Mouse (Mus musculus) small intestine, adult 2 months (tissue): ENCODE data around the gene Tnr. TPM values are rescaled to one million over a fixed set of nuclear protein-coding genes. Genes with fewer than 3 reads are reported as not detected.

ENCODE experiments used
- H3K27ac ChIP-seq: fragments of 200-500 bp; 2 replicates; pipeline ENCODE4 v1.5.1; 2012; ENCODE audit warnings: low read depth, low read length, control low read depth, inconsistent platforms; ENCODE audit not compliant: insufficient read depth
- H3K27me3 ChIP-seq: fragments of 200-500 bp; 2 replicates; pipeline ENCODE4 v1.6.1; 2012; ENCODE audit warnings: mild to moderate bottlenecking, moderate library complexity, low read length, inconsistent platforms; ENCODE audit not compliant: control insufficient read depth, insufficient read depth
- H3K36me3 ChIP-seq: fragments of 200-500 bp; 2 replicates; pipeline ENCODE4 v1.6.1; 2012; ENCODE audit warnings: mild to moderate bottlenecking, low read length, control low read depth, inconsistent platforms; ENCODE audit not compliant: control insufficient read depth, insufficient read depth
- H3K4me1 ChIP-seq: fragments of 200-500 bp; 2 replicates; pipeline ENCODE4 v1.6.1; 2012; ENCODE audit warnings: low read length, inconsistent platforms, mixed read lengths; ENCODE audit not compliant: control insufficient read depth, insufficient read depth, insufficient read length
- H3K4me3 ChIP-seq: fragments of 200-500 bp; 2 replicates; pipeline ENCODE4 v1.5.1; 2012; ENCODE audit warnings: low read depth, mild to moderate bottlenecking, control low read depth, inconsistent platforms, low read length, moderate library complexity
- CTCF ChIP-seq: fragments of 200-500 bp; IDR thresholded peaks from 2 replicates; pipeline ENCODE4 v1.5.1; 2012; ENCODE audit warnings: low read depth, mild to moderate bottlenecking, control low read depth, inconsistent platforms, low read length, moderate library complexity, mixed read lengths; ENCODE audit not compliant: insufficient replicate concordance, insufficient read length; ENCODE audit errors: extremely low read depth
- POLR2A ChIP-seq: fragments of 200-500 bp; IDR thresholded peaks from 2 replicates; pipeline ENCODE4 v1.6.1; 2012; ENCODE audit warnings: low read depth, mild to moderate bottlenecking, control low read depth, inconsistent platforms, low read length, moderate library complexity
- WGBS: fragments of 180-500 bp; shearing (Covaris S2); methylation state at CpG from one replicate; pipeline ENCODE4 v1.1.7; 2018; 5-methylcytosine and 5-hydroxymethylcytosine counted together
- polyA plus RNA-seq: library from polyadenylated mRNA; depleted of rRNA; stranded (reverse); fragments of >200 nt; gene quantifications from 2 replicates; pipeline ENCODE4 v1.2.3, GENCODE M21; 2012

Gene Tnr
- polyA plus RNA-seq, 1 experiment = 0.10 TPM

DNA sequence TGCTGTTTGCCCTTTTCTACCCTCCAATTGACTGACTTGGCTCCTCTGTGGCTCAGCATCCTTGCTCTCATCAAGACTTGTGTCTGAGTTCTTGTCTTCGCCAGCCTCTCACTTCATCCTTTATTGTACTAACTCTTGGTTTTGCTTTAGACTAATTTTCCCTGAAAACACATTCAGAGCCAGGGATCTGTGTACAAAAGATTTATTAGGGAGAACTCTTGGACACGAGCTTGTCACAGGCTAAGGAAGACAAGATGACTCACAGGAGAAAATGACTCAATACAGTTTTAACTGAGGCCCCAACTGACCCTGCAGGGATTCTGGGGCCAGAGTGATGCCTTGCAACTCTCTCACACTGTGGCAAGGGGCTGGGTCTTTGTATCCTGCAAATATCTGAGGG is 241.3 kb downstream of the Tnr start:
- Histone ChIP-seq H3K27me3 (no peaks in the 10 kb centered on the region), H3K36me3 (no peaks in the 10 kb centered on the region), H3K4me1 (no peaks in the 10 kb centered on the region), H3K27ac (no peak overlapping the region), H3K4me3 (no peak overlapping the region)
- no peak for TF ChIP-seq POLR2A
- TF ChIP-seq CTCF = no peak
- 58% methylated on average over 2 of the region's 2 CpGs for WGBS

DNA sequence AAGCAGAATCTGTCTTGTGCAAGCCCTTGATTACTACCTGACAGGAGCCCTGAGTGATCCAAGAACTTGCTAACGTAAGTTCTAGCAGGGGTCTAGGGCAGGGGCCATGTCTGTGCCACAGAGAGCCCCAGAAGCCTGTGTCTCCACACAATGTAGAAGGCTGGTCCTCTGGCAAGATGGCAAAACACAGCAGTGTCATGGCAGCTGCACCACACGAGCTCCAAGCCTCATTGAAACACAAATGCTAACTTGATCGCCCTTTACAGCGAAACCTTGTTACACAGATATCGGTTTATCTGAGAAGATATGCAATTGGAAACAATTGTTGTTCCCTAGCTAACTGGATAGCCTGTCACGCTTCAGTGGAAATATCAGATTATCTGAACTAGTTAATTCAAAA is 246.4 kb downstream of the Tnr start:
- no peaks in the 10 kb centered on the region for H3K27me3 ChIP-seq
- H3K27ac ChIP-seq = no peak overlapping the region
- no peaks in the 10 kb centered on the region for H3K4me1 ChIP-seq
- WGBS = 67% methylated on average over 6 of the region's 6 CpGs
- no peak overlapping the region for H3K4me3 ChIP-seq
- TF ChIP-seq POLR2A = no peak
- no peak for TF ChIP-seq CTCF
- H3K36me3 ChIP-seq = no peaks in the 10 kb centered on the region

DNA sequence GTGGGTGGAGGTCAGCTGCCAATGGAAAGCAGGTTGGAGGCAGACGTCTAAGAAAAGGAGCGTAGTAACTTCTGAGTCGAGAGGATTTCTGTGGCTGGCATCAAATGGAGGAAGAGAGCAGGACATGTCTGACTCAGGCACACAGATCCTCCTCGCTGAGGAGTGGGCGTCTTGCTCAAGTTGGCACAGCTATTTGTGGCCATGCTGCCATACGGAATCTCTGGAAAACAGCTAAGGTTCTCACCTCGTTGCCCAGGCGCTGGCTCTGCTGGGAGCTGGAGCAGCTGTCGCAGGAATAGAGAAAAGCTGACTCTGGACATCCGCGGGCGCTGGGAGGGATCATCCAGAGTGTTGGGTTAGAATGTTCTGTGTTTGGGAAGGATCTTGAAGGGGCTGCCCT is 250.1 kb downstream of the Tnr start:
- Histone ChIP-seq H3K27ac (no peak overlapping the region), H3K4me3 (no peak overlapping the region), H3K27me3 (no peaks in the 10 kb centered on the region), H3K4me1 (no peaks in the 10 kb centered on the region), H3K36me3 (no peaks in the 10 kb centered on the region)
- no peak for TF ChIP-seq POLR2A
- TF ChIP-seq CTCF = no peak
- WGBS = 75% methylated on average over 12 of the region's 12 CpGs

DNA sequence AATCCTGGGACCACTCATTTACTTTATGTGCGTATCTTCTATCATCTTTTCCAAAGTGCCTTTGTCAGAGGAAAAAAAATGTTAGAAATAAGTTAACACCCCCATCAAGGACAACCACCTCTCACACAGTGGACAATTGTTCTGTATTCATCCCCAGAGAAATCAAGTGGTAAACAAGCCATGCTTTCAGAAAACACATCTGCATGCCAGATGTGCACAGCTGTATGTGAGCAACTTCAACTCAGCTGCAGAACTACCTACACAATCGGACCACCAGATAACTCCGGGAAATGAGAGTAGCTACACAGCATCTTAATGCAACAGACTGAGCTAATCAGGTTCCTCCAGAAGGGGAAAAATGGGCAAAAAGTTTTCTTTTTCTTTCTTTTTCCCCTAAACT is 251.6 kb downstream of the Tnr start:
- H3K36me3 ChIP-seq = no peaks in the 10 kb centered on the region
- TF ChIP-seq POLR2A (no peak), CTCF (no peak)
- H3K4me1 ChIP-seq = no peaks in the 10 kb centered on the region
- no peaks in the 10 kb centered on the region for H3K27me3 ChIP-seq
- H3K4me3 ChIP-seq = no peak overlapping the region
- WGBS = 82% methylated on average over 3 of the region's 3 CpGs
- no peak overlapping the region for H3K27ac ChIP-seq

DNA sequence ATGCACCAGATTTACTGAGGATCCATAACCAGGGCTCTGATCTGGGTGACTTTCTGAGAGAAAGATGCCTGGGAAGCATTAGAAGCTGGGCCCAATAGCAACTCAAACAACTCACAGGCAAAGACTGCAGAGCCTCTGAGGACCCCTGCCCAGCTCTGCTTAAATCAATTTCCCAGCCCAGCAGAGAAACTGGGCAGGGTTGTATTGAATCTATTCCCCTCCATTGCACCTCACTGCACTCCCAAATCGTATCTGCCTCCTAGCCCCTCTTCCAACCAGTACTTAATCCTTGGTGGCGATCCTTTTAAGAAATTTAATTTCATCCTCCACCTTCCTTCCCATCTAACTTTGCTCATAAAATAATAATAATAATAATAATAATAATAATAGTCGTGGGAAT is 253.5 kb downstream of the Tnr start:
- Histone ChIP-seq H3K4me1 (no peaks in the 10 kb centered on the region), H3K36me3 (no peaks in the 10 kb centered on the region), H3K27me3 (no peaks in the 10 kb centered on the region), H3K27ac (no peak overlapping the region), H3K4me3 (no peak overlapping the region)
- WGBS = 74% methylated on average over 3 of the region's 3 CpGs
- no peak for TF ChIP-seq CTCF
- no peak for TF ChIP-seq POLR2A

DNA sequence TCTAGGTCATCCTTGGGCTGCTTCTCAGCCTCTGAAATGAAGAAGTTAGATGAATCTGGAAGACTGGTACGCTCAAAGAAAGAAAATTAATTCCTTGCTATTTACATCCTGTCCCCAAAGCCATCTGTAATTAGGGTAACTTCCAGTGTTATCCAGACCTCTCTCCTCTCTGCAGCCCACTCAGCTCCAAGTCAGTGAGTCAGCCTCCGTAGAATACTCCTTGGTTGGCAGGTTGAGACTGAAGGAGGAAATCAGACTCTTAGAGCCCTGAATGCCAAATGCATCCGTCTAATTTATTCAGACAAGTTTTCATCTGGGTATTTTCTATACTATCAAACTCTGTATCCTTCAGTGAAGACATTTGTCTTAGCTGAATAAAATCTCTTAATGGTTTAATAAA is 255.9 kb downstream of the Tnr start:
- Histone ChIP-seq H3K36me3 (no peaks in the 10 kb centered on the region), H3K4me3 (no peak overlapping the region), H3K4me1 (no peaks in the 10 kb centered on the region), H3K27me3 (no peaks in the 10 kb centered on the region), H3K27ac (no peak overlapping the region)
- TF ChIP-seq POLR2A = no peak
- no peak for TF ChIP-seq CTCF
- 82% methylated on average over 3 of the region's 3 CpGs for WGBS

DNA sequence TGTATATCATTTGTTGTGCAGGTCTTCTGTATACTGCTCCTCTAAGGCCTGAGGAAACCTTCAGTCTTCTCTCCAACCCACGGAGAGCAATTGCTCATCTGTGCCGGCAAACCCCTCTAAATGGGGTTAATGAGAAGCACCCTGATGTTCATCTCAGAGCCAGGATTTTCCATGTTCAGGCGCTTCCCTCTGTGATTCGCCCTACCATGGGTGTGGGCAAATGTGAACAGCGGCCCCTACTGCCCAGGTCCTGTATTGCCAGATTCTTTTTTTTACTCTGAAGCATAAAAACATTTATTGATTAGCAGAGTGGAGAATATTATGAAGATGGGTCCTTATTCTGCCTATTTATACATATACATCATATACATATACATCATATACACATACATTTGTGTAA is 260.3 kb downstream of the Tnr start:
- Histone ChIP-seq H3K36me3 (no peaks in the 10 kb centered on the region), H3K27me3 (no peaks in the 10 kb centered on the region), H3K4me1 (no peaks in the 10 kb centered on the region), H3K4me3 (no peak overlapping the region), H3K27ac (no peak overlapping the region)
- TF ChIP-seq POLR2A = no peak
- TF ChIP-seq CTCF = peak; percentile 60; the same call in 1 of the 2 replicates
- 34% methylated on average over 5 of the region's 5 CpGs for WGBS

DNA sequence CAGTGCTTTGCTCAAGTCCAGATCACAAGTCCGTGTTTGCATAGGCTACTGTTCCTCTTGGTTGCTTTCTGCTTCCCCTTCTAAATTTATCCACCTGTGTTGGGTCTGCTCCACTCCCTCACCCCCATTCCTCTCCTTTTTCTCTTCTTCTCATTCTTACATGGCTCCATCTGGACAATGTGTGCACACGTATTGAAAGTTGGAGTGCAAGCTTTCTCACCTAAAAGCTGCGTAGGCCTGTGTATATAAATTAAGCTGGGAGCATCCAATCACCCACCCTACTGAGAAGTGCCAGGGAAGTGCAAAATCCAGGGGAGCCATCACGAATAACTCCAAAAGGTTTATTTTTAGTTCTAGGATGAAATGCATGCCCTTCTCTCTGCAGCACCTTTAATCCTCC is 264.7 kb downstream of the Tnr start:
- no peak overlapping the region for H3K4me3 ChIP-seq
- no peak for TF ChIP-seq POLR2A
- no peak for TF ChIP-seq CTCF
- H3K36me3 ChIP-seq = no peaks in the 10 kb centered on the region
- H3K27ac ChIP-seq = no peak overlapping the region
- H3K4me1 ChIP-seq = no peaks in the 10 kb centered on the region
- 72% methylated on average over 4 of the region's 4 CpGs for WGBS
- no peaks in the 10 kb centered on the region for H3K27me3 ChIP-seq
